Mouse (Mus musculus) liver, embryonic 15.5 days (tissue): ENCODE measurements around the gene Rpusd4. TPM values are rescaled to one million over a fixed set of nuclear protein-coding genes. Genes with fewer than 3 reads are reported as not detected.

ENCODE experiments used
- ATAC-seq: fragments of 200-750 bp; cut with Nextera tagmentation; 2 replicates; pipeline ENCODE4 v1.8.0; 2017; ENCODE audit warnings: moderate number of reproducible peaks, mild to moderate bottlenecking, moderate library complexity; ENCODE audit not compliant: insufficient read depth
- H3K27ac ChIP-seq: fragments of 300-500 bp; sonication (generic); replicated peaks from 2 replicates; pipeline ENCODE4 v1.5.1; 2015; ENCODE audit warnings: mild to moderate bottlenecking, inconsistent platforms
- H3K27me3 ChIP-seq: fragments of 300-500 bp; sonication (generic); 2 replicates; pipeline ENCODE4 v1.6.1; 2015; ENCODE audit warnings: mild to moderate bottlenecking, inconsistent platforms
- H3K36me3 ChIP-seq: fragments of 300-500 bp; sonication (generic); replicated peaks from 2 replicates; pipeline ENCODE4 v1.6.1; 2015; ENCODE audit warnings: moderate library complexity, mild to moderate bottlenecking, inconsistent platforms
- H3K4me1 ChIP-seq: fragments of 300-500 bp; sonication (generic); replicated peaks from 2 replicates; pipeline ENCODE4 v1.6.1; 2015; ENCODE audit warnings: inconsistent platforms
- H3K4me2 ChIP-seq: fragments of 300-500 bp; sonication (generic); 2 replicates; pipeline ENCODE4 v1.6.1; 2015; ENCODE audit warnings: moderate library complexity, mild to moderate bottlenecking, inconsistent platforms
- H3K4me3 ChIP-seq: fragments of 300-500 bp; sonication (generic); replicated peaks from 2 replicates; pipeline ENCODE4 v1.5.1; 2015; ENCODE audit warnings: mild to moderate bottlenecking, inconsistent platforms
- H3K9ac ChIP-seq: fragments of 300-500 bp; sonication (generic); 2 replicates; pipeline ENCODE4 v1.6.1; 2015; ENCODE audit warnings: moderate library complexity, mild to moderate bottlenecking, inconsistent platforms
- H3K9me3 ChIP-seq: fragments of 300-500 bp; sonication (generic); replicated peaks from 2 replicates; pipeline ENCODE4 v1.6.1; 2016; ENCODE audit warnings: inconsistent platforms
- WGBS: fragments of 180-500 bp; shearing (Covaris S2); methylation state at CpG from one replicate; pipeline ENCODE4 v1.1.7; 2015; ENCODE audit warnings: mixed read lengths; ENCODE audit not compliant: insufficient replicate concordance; 5-methylcytosine and 5-hydroxymethylcytosine counted together
- polyA plus RNA-seq: library from polyadenylated mRNA; unstranded; fragments of >200 nt; fragmentation: Nextera tagmentation; extraction: Ambion mirVana; gene quantifications from 2 replicates; pipeline ENCODE4 v1.2.1, GENCODE M21; 2015

Gene Rpusd4
- polyA plus RNA-seq, 1 experiment from 2014 or later = 11.7 TPM

GRCm38 (mm10) chr9:35262418-35262817 lies 5.2 kb upstream of the Rpusd4 start:
- no peaks in the 10 kb centered on the region for H3K9me3 ChIP-seq
- H3K4me1 ChIP-seq = peaks cover 46% of the 10 kb centered on the region
- no peaks in the 10 kb centered on the region for H3K27me3 ChIP-seq
- H3K36me3 ChIP-seq = no peaks in the 10 kb centered on the region
- 18% methylated on average over 4 of the region's 4 CpGs for WGBS
- H3K9ac ChIP-seq = no peak overlapping the region
- H3K4me2 ChIP-seq = no peak overlapping the region
- H3K4me3 ChIP-seq = no peak overlapping the region
- no peak overlapping the region for H3K27ac ChIP-seq
- no peak for ATAC-seq

GRCm38 (mm10) chr9:35263431-35263830 lies 4.2 kb upstream of the Rpusd4 start:
- Histone ChIP-seq H3K27ac (no peak overlapping the region), H3K4me3 (no peak overlapping the region), H3K36me3 (no peaks in the 10 kb centered on the region), H3K4me1 (peaks cover 47% of the 10 kb centered on the region), H3K4me2 (no peak overlapping the region), H3K27me3 (no peaks in the 10 kb centered on the region), H3K9ac (no peak overlapping the region; the same call in 1 of the 2 replicates), H3K9me3 (no peaks in the 10 kb centered on the region)
- ATAC-seq = no peak
- WGBS = 30% methylated on average over 2 of the region's 2 CpGs

- ATAC-seq = no peak
- WGBS = 13% methylated on average over 3 of the region's 3 CpGs
- Histone ChIP-seq H3K36me3 (no peaks in the 10 kb centered on the region), H3K9ac (no peak overlapping the region), H3K27ac (no peak overlapping the region), H3K4me3 (no peak overlapping the region), H3K27me3 (no peaks in the 10 kb centered on the region), H3K4me2 (no peak overlapping the region), H3K9me3 (no peaks in the 10 kb centered on the region), H3K4me1 (peaks cover 55% of the 10 kb centered on the region)
Measured at GRCm38 (mm10) chr9:35264509-35264908, 3.2 kb upstream of the Rpusd4 start.

DNA sequence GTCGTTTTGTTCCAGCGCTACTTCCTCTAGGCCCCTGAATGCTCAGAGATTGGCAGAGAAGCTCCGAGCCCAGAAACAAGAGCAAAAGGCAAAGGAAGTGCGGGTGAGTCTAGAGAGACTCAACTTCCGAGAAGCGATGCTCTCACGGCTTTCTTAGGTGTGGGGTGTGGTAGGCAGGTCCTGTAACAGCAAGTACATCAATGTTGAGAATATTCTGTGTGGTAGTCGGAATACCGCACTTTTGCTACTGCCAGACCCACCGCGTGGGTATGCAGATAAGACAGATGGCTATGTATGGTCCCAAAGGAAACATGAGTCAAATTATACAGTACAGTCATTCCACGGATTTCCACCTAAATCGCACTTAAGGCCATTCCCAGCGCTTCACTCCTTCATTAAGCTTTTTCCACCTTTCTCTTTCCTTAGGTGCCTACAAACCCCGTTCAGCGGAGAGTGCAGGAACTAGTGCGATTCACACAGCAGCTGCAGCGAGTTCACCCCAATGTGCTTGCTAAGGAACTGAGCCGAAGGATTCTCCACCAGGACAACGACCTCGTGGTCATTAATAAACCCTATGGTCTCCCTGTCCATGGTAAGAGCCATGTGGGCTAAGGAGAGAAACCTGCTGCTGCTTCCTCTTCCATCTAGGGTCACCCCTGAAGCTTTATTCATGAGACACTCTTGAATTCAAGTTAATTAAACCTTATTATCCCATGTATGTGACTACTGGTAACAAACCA lies 481 bp downstream of the Rpusd4 start:
- Histone ChIP-seq H3K4me2 (peak overlapping the region; percentile 91), H3K9ac (peak overlapping the region; percentile 61), H3K4me3 (peak overlapping the region; percentile 73), H3K36me3 (peaks cover 16% of the 10 kb centered on the region), H3K4me1 (peaks cover 64% of the 10 kb centered on the region), H3K27me3 (no peaks in the 10 kb centered on the region), H3K27ac (peak overlapping the region; percentile 56; the same call in 1 of the 2 replicates), H3K9me3 (no peaks in the 10 kb centered on the region)
- whole genome bisulfite sequencing = 1% methylated on average over 21 of the region's 21 CpGs
- peak; percentile 54 for ATAC-seq

DNA sequence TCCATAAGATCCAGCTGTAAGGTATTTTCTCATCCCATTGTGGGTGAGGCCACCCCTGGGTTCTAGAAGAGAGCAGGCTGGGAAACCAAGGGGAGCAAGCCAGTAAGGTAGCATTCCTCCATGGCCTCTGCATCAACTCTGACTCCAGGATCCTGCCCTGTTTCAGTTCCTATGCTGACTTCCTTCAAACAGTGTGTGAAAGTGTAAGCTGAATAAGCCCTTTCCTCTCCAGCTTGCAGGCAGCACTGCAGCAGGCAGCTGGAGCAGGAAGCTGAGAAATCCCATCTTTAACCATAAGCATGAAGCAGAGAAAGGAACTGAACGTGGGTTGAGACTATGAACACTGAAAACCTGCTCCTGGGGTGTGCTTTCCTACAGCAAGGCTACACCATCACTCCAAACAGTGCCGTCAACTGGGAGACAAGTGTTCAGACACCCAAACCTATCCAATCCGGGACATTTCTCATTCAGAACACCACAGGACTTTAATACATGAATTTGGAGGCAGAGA lies 10.2 kb downstream of the Rpusd4 start:
- WGBS = 71% methylated on average over 3 of the region's 3 CpGs
- peaks cover 39% of the 10 kb centered on the region for H3K36me3 ChIP-seq
- no peaks in the 10 kb centered on the region for H3K4me1 ChIP-seq
- H3K27me3 ChIP-seq = no peaks in the 10 kb centered on the region
- no peak overlapping the region for H3K4me2 ChIP-seq
- no peak overlapping the region for H3K9ac ChIP-seq
- no peak overlapping the region for H3K4me3 ChIP-seq
- no peaks in the 10 kb centered on the region for H3K9me3 ChIP-seq
- no peak overlapping the region for H3K27ac ChIP-seq
- no peak for ATAC-seq

GRCm38 (mm10) chr9:35278451-35278850 lies 10.8 kb downstream of the Rpusd4 start:
- no peak for ATAC-seq

GRCm38 (mm10) chr9:35282006-35282850 lies 14.6 kb downstream of the Rpusd4 start:
- no peak for ATAC-seq

More at GRCm38 (mm10) chr9:35278451-35278850, 10.8 kb downstream of the Rpusd4 start:
- Histone ChIP-seq H3K4me1 (no peaks in the 10 kb centered on the region), H3K9ac (no peak overlapping the region), H3K27ac (no peak overlapping the region), H3K4me2 (no peak overlapping the region), H3K36me3 (peaks cover 33% of the 10 kb centered on the region), H3K4me3 (no peak overlapping the region), H3K9me3 (no peaks in the 10 kb centered on the region), H3K27me3 (no peaks in the 10 kb centered on the region)
- WGBS = 65% methylated on average over 4 of the region's 4 CpGs

GRCm38 (mm10) chr9:35282851-35283200 lies 15.2 kb downstream of the Rpusd4 start:
- Histone ChIP-seq H3K36me3 (peaks cover 2% of the 10 kb centered on the region; the same call in 1 of the 2 replicates), H3K9ac (no peak overlapping the region), H3K27me3 (no peaks in the 10 kb centered on the region), H3K4me3 (no peak overlapping the region), H3K9me3 (no peaks in the 10 kb centered on the region), H3K4me2 (no peak overlapping the region), H3K4me1 (no peaks in the 10 kb centered on the region), H3K27ac (no peak overlapping the region)
- 68% methylated on average over 5 of the region's 5 CpGs for WGBS
- ATAC-seq = no peak

More at GRCm38 (mm10) chr9:35282006-35282850, 14.6 kb downstream of the Rpusd4 start:
- Histone ChIP-seq H3K4me3 (no peak overlapping the region), H3K27me3 (no peaks in the 10 kb centered on the region), H3K27ac (no peak overlapping the region), H3K4me2 (no peak overlapping the region), H3K9me3 (no peaks in the 10 kb centered on the region), H3K9ac (no peak overlapping the region), H3K36me3 (peaks cover 5% of the 10 kb centered on the region; the same call in 1 of the 2 replicates), H3K4me1 (no peaks in the 10 kb centered on the region)
- WGBS = 20% methylated on average over 5 of the region's 5 CpGs

DNA sequence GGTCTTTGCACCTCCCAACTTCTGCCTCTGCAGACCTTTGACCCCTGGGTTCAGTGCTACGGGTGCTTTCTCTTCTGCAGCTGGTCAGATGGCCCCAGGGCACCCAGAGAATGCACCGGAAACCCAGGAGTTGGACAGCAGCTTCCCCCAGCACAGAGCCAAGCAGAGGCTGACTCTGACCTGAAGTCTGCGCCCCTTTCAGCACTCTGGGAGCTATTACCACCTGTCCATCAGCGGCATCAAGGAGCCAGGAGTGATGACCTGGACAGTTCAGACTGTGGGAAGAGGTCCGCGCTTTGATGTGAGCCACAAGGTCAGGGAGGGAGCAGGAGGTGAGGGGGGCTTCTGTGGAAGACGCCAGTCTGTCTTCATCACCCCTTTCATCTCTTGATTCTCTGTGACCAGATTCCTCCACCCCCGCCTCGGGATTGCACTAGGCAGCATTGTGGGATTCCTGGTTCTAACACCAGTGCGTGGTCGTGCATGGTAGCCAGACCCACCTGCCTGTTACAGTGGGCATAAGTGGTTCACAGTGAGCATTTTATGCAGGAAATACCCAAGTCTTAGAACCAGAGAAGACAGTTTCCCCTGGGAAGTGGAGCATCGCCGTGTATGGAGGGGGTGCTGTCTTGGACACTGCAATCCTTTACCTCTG lies 15.9 kb downstream of the Rpusd4 start:
- Histone ChIP-seq H3K36me3 (no peaks in the 10 kb centered on the region), H3K9me3 (no peaks in the 10 kb centered on the region), H3K4me2 (no peak overlapping the region), H3K27me3 (no peaks in the 10 kb centered on the region), H3K4me1 (no peaks in the 10 kb centered on the region), H3K4me3 (no peak overlapping the region), H3K27ac (no peak overlapping the region), H3K9ac (no peak overlapping the region)
- ATAC-seq = no peak
- WGBS = 72% methylated on average over 13 of the region's 13 CpGs

DNA sequence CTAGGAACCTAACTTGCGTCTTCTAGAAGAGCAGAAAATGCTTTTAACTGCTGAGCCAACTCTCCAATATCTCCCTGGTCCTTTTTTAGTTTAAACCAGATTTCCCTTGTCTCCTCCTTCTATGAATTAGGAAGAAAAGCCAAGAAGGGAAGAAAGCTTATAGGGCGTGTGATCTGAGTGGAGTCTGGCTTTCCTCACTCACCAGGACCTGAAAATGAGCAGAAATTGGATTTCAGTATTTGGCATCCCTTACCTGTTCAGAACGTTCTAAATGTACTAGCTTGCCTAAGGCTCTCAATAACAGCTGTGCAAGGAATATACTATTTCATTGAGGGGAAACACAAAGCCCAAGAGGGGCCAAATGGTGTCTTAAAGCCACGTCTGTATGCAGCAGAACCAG lies 16.7 kb downstream of the Rpusd4 start:
- Histone ChIP-seq H3K27ac (no peak overlapping the region), H3K9ac (no peak overlapping the region), H3K4me1 (no peaks in the 10 kb centered on the region), H3K9me3 (no peaks in the 10 kb centered on the region), H3K4me3 (no peak overlapping the region), H3K27me3 (no peaks in the 10 kb centered on the region), H3K4me2 (no peak overlapping the region), H3K36me3 (no peaks in the 10 kb centered on the region)
- no peak for ATAC-seq
- 68% methylated on average over 4 of the region's 4 CpGs for WGBS

DNA sequence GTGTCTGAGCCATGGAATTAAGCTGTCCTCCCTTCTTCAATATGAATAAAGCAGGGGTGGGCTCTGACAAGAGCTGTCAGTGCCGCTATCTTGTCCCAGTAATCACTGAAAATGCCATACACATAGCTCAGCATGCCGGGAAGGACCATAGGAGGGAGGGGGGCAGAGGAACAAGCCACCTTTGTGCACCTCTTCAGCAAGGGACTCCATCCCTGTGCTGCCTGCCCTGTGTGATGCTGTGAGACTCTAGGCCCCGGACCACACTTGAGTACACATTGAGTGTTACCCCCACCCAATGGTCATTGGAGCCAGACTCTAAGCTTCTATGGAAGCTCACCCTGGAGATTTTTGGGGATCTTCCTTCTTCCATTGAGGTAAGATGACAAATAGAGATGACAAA lies 18.7 kb downstream of the Rpusd4 start:
- Histone ChIP-seq H3K4me3 (no peak overlapping the region), H3K36me3 (no peaks in the 10 kb centered on the region), H3K9ac (no peak overlapping the region), H3K4me2 (no peak overlapping the region), H3K9me3 (no peaks in the 10 kb centered on the region), H3K27ac (no peak overlapping the region), H3K27me3 (no peaks in the 10 kb centered on the region), H3K4me1 (0 out of 2 replicates have a peak, but pooled peaks cover 4% of the 10 kb centered on the region)
- whole genome bisulfite sequencing = 68% methylated on average over 3 of the region's 3 CpGs
- no peak for ATAC-seq
